Mouse (Mus musculus) cerebellum, postnatal 25 days (tissue): ENCODE measurements at regions not wholly inside any gene's neighbourhood (a gene's known extent, or its start where the extent isn't known, plus 50 kb on each side); places are given as distances from the start of the nearest gene placed in this dataset.

Experiments
- DNase-seq, 2 experiments: peaks; one replicate each; pipeline ENCODE4 v3.0.0; 2021; ENCODE audit warnings: mixed read lengths in 2 of 2

DNA sequence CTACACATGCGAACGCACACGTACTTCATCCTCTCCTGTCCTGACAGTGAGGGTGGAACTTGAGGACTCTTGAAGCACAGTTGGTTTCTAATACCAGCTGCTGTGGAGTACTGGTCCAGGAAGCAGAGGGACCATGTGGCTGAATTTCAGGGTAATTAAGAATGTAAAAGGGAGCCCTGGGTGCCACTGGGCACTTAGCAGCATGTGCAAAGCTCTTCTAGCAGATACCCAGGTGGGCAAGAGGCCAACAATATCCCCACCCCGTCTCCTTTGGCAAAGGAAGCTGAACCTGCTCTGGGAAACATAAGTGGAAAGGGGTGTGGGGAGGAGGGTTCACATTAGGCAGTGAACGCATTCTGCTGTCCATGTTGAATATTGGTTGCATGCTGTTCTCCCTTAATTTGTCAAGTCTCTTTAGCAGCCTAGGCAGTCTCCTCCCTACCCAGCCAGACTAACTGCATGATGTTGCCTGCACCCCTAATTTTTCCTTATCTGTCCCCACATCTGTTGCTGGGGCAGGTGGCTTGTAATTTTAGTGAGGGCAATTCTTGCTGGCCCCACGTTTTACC, 369.6 kb downstream of the Sorl1 start:
- DNase-seq = no peak

DNA sequence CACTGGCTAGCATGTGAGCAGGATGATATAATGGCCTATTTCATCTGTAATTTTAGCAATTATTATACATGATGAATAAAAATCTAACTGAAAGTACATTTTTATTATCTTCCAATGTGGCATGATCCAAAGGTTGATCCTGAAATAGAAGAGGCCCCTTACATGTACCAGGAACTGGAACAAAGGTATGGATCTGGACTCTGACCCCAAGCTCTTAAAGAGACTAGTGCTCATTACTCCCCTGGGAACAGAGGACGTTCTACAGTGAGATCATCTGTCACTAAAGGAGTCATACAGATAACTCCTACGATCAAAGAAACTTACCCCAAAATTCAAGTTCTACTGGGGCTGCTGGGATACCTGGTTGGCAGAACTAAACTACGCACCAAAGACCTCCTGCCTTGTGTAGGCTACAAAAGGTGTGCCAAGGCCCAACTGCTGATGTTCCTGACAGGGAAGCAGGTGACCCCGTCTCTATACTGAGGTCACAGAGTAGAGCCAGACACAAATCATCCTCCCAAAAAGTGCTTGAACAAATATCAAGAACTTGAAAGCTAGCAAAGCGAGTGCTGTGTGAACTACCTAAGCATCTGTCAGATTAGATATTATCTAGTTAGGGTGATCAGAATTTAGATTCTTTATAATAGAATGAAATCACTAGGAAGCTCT, 378.0 kb downstream of the Sorl1 start:
- no peak for DNase-seq

DNA sequence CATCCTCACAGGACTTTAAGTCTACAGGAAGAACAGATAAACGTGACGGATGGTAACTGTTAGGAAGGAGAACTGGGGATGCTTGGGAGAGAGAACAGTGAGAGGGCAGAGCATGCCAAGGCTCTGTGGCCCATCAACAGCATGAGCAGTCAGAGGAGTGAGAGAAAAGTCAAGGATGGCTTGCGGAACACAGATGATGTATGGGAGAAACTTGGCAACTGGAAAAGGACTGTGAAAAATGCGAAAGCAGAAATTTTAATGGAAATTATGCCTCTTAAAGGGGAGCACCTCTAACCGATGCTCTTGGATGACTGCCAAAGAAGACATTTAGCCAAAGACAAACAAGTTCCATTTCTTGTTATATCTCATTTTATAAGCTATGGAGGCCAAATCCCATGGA, 382.6 kb downstream of the Sorl1 start:
- no peak for DNase-seq

DNA sequence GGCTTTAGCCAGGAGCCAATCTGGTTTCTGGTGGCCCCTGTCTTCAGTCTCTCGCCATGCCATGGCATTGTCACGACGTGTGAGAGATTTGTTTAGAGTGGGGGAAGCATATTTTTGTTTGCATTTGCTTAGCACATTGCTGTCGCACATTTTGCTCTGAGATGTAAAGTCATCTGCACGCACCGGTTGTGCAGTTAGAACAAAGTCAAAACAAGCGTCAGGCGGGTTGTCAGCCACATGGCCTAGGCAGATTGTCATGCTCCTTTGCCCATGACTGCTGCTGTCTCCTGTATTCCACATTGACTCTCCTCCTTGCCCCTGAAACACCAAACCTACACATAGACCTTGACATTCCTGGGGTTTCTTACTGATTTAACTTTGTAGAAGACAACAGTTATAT, 383.6 kb downstream of the Sorl1 start:
- no peak for DNase-seq

DNA sequence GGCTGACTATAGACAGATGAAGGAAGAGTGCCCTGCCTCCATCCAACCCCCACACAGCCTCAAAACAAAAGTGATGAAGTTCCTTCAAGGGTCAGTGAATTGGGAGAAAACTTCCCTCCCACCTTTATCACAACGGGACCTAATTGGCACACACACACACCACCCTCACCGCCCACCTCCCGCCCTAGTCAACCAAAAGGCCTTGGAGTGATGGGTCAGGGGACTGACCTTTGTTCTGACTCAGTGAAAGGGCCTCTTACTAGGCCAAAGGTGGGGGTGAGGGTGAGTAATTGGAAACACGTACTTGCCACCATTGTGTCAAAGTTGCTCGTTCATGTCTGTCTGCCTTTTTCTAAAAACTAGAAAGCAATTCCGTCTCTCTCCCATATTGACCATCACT, 386.4 kb downstream of the Sorl1 start:
- DNase-seq = no peak

DNA sequence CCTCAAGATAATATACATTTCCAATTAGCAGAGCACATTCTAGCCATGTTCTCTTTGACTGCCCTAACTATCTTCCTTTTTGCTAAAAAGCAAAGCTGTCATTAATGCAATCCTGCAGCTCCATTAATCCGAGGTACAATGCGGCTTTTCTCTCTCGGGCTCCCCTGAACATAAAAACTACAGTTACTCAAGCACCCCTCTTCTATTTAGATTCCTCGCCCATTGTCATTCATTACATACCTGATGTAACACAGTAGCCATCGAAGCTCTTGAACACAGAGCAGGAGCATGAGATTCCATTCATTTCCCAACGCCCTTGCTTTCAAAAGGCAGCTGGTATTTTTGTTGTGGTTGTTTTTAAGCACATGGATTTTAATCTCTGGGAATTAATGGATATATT, 387.2 kb downstream of the Sorl1 start:
- DNase-seq = no peak

DNA sequence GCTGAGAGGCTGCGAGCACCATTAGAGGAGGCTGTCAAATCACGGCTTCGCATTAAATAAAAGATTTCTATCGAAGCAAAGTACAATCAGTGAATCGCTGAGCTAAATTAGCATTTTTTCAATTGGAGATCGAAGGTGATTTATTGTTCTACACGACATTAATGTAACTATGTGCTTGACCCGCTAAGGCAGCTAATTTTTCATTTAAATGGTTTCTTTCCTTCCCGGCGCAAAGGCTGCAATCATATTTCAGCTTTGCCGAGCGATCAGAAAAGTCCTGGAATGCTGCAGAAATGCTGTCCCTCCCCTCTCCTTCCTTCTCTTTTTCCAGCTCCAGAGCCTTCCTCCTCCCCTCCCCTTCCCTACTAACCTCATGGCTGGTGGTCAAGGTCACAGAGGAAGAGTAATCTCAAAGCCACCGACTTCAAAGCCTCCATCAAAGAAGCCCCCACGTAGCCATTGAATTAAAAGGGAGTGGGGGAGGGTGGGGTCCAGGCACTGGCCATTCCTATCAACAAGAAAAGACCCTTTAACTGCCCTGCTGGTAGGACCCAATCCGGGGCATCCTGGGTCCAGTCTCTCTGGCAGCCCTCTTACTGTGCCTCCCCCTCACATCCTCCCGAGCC, 387.8 kb downstream of the Sorl1 start:
- peak in 1 of 2 experiments; percentile 7 for DNase-seq

DNA sequence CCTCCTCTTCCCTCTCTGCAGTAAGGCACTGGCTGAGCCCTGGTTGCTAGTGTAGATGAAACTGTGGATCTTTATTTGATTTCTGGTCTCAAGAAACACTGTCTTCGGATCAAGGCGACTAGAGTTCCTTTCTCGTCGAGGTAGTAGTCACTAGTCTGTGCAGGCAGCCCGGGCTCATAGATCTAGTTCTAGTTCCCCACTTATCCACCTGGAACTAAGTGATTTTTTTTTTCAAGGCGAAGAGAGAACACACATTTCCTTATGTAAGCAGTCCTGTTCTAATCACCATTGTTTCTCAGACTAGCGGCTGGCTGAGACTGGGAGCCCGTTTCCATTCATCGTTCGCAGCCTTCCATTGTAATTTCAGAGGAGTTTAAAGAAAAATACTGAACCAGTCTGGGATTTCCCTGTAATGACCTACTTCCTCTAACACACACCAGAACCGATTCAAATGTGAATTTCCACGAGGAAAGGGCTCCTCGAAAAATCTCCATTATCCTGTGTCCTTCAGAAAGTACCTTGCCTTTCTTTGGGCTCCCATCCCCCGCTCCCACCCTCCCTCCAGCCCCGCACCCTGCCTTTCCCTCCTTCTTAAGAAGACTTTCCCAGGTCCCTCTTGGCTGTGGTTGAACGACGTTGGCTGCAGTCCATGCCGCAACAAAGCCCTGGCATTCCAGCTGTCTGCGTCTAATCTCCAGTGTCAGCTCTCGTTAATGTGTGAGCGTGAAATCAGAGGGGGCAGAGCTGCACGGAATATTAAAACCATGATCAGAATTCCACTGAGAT, 388.5 kb downstream of the Sorl1 start:
- DNase-seq = peak; percentile 39 to 61

DNA sequence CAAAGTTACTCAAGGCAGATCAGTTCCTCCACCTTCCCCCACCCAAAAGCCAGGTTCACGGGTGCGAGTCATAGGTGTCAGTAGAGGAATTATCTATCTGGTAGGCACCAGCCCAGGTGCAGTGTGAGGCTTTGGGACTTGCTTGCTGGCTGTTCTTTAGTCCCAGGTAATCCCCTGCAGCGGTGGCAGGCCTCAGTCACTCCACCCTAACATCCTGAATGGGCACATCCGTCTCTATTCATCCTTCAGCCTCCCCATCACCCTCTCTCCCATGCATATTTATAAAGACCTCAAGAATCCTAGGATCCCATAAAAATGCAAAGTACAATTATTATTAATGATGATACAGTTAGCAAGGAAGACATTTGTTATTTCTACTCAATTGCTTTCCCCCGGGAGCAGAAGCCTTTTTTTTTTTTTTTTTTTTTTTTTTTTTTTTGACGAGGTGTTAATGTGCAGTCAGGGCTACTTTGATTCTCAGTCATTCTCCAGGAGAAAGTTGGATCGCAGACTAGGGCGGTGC, 389.1 kb downstream of the Sorl1 start:
- DNase-seq = no peak

DNA sequence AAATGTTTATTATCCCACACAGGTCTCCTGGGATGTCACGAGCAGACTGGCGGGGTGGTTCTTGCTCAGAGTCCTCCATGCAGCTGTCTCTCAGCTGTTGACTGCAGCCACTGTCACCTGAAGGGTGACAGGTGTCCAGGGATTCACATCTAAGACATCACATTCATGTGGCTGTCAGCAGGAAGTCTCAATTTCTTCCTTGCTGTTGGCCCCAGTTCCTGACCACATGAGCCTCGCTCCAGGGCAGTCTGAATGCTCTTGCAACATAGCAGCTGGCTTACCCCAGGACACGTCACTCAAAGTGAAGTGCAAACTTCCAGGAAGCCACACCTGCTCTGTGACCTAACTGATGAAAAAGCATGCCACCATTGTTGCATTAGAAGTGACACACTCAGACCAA, 402.5 kb downstream of the Sorl1 start:
- no peak for DNase-seq

DNA sequence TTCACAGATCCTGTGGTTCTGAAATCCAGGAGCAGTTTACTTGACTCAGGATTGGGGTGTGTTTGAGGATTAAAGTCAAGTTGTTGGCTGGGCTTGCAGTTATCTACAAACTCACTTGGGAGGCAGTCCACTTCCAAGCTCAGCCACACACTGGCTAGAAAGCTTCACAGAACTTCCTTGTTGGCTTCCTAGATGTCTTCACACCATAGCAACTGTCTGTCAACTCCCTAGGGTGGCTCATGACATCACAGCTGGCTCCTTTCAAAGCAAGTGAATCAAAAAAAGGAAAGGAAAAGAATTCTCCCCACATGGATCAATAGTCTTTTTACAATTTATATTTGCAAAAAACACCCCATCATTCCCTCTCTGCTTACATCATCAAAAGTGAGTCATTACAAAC, 408.9 kb downstream of the Sorl1 start:
- no peak for DNase-seq

DNA sequence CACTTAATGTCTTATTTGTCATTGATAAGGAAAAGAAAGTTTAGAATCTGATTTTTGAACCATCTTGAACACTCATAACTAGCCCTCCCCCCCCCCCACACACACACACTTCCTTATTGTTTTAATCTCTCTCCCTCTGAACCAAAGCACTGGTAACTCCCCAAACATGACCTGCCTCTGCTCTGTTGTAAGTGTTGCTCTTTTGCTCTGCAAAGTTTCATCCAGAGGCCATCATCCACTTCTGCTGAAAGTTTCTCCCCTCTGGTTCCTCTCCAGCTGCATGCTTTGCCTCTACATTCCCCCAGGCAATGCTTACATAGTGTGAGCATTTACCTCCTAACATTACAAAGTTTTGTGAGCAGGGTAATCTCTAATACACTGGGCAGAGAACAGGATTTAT, 418.1 kb downstream of the Sorl1 start:
- DNase-seq = no peak

DNA sequence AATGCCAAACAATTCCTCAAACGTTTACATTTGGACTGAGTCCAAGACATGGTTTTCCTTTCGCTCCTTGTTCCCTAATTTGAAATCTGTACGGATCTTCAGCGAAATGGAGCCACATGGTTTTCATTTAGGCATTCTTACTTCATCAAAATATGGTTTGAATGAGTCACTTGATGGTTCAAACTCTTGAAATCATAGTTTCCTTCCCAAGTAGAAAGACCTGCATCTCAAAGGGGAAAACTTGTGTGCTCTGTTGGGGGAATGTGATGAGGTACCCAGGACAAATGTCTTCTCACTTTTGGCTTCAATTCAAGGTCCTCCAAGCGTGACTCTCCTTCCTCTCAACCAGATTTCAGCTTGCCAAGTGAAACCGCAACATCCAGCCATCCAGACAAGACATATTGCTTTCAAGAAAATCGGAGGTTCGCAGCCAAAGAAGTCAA, 418.6 kb downstream of the Sorl1 start:
- DNase-seq = no peak

DNA sequence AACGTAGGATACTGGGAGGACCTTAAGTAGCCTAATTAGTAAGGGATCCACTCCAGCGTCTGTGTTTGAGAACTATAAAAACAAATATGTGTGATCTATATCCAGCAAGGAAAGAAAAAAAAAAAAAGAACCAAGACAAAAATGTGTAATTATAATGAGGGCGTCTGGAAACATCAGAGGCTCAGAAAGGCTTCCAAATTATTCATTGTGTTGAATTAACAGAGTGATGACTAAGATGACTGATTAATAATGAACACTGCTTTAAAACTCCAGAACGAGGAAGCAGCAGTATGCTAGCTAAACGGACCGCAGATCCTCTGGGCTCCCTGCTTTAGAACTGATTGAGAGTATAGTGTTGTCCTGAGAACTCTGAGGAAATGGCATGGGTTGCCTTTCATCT, 421.0 kb downstream of the Sorl1 start:
- DNase-seq = no peak

DNA sequence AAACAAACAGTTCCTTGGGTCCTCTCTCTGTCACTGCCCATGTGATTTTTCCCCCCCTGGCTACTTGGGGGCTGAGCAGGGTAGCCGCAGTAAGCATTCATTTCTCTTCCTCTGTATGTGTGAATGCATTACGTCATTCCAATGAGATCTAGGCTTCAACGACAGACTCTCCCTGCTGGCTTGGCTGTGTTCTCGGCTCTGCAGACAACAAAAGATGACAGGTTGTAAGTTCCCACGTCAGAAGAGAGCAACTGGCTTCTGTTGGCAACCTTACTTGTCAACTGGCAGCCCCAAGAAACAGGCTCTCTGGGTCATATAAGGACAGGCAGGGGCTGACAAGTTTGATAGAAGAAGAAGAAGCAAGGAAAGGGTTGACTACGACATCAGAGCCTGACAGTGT, 423.4 kb downstream of the Sorl1 start:
- DNase-seq = no peak

DNA sequence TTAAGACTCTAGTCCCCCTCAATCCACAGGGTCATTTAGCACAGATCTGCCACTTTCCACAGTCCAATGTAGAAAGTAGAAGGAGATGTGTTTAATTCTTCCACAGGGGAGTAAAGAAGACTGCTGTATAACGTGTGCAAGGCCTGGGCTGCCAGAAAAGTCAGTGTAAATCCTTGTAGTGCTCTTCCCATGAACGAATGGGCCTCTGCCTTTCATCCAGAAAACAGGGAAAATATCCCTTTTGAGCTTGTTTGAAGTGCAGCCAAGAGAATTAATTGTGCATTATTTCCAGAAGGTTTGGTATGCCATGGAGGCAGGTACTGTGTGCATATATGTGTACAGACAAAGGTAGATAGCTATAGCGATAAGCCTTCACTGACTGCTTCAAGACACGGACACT, 425.1 kb downstream of the Sorl1 start:
- no peak for DNase-seq

DNA sequence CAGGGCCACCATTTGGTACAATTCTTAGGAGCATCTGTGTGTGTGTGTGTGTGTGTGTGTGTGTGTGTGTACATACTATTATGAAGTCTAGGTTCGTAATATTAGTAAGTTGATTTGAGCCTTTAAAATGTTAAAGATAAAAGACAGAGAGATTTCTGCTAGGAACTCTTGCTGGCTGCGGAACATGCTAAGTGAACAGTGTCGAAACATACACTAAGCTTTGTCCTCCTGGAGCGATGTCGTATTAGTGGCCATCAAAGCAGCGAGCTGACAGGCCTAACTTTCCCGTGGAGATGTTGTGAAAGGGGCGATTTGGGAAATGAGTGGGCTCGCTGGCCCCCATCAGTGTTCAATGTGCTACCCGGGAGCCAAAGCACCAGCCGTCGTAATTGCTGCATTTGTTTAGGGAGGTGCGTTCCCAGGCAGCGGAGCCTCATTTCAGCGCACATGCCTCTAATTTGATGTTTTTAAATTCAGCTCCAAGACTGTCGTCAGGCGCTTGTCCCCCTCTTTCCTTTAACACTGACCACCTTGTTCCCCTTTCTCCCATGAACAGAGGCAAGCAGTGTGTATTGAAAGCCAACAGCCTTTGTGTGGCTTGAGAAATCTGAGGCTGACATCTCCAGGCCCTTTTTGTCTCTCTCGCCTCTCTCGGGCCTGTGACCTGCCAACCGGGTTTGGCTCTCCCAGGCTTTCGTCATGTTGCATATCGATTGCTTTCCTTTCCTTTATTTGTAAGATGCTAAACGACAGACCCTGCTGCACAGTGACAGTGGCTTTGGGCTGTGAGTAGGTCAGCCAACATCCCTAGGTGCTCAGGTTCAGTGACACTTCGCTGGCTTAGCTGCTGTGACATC, 426.3 kb downstream of the Sorl1 start:
- DNase-seq = peak in 1 of 2 experiments; percentile 14

DNA sequence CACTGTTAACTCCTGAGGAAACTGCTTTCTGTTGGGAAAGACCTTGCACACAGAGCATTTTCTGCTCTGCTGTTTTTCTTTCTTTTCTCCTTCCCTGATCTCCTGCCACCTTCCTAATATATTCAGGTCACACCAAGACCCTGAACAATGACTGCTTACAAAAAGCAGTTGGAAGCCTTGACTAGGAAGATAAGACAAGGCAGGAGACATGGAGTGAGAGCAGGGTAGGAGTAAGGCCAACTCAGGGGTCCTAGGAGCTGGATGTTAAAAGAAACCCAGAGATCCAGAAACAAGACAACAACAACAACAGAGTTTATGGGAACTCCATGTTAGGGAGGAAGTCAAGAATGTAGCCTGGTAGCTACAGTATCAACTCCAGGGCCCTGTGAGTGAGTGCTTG, 426.9 kb downstream of the Sorl1 start:
- DNase-seq = no peak

DNA sequence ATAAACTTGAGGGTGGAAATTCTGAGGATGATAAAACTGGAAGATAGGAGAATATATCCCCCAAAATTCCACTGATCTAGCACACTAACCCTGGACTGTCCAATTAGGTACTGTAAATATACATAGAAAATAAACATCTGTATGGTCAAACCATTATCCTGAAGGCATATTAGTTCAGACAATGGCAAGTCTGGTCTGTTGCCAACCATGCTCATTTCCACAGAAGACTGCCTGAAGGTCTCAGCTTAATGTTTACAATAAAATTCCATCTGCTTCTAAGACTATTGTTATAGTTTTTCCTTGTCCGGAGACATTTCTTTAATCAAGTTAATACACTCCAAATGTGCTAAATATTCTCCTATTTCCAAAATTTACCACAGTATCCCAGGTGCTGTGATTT, 441.2 kb downstream of the Sorl1 start:
- no peak for DNase-seq

DNA sequence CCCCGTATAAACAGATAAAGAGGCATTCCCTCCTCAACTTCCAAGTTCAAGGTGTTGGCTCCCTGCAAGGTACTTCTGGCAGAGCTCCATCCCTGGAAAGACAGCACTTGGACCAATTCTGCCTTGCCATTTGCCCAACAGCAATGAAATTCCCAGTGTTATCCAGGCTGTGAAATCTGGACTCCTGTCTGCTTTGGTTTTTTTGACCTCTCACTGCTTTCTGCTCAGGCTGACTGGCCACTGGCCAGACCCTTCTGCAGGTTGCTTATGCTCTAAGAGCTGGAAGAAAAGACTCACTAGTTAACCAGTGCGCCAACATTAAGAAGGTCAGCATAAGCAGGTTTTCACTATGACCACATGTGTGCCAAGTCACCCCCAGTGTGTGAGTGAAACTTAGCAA, 448.4 kb downstream of the Sorl1 start:
- peak; percentile 5 for DNase-seq

DNA sequence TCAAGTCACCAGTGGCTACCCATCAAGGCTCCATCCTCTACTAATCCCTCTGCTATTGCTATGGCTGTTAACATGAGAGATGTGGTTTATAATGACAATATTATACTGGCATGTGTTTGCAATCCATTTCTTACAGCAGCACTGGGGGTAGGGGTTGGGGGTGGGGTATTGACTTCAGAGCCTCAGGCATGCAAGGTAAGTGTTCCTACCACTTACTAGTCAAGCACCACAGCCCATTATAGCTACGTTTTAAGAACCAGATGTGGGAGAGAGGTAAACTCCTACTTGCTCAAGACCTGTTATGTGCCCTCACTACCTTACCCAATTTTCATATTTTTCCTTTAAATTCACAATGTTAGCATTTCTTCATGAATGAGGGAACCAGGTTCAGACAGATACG, 451.1 kb downstream of the Sorl1 start:
- no peak for DNase-seq

DNA sequence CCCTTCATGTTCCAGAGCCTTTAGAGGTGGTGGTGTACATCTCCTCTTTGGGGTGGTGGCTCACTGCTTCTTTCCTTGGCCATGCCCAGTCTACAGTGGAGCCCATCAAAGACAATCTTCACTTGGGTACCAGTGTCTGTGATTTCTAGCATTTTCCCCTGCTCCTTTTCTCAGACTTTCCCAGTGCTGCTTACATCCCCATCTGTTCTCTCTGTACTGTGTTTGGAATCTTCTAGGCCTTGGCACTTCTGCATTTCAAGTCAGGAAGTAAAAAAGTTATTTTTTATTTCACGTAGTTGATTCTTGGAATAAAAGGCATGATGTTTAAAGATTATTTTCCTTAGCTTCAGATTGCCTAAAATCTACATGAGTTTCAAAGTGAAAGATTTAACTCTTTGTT, 455.4 kb downstream of the Sorl1 start:
- no peak for DNase-seq
